Mouse (Mus musculus) midbrain, embryonic 11.5 days (tissue): ENCODE measurements around the gene Ipo13. TPM values are rescaled to one million over a fixed set of nuclear protein-coding genes. Genes with fewer than 3 reads are reported as not detected.

ENCODE experiments used
- ATAC-seq: fragments of 200-750 bp; cut with Nextera tagmentation; 2 replicates; pipeline ENCODE4 v1.8.0; 2017; ENCODE audit warnings: moderate TSS enrichment, moderate library complexity; ENCODE audit not compliant: low FRiP score
- DNase-seq: peaks from one replicate; pipeline ENCODE4 v3.0.0; 2015; ENCODE audit warnings: low spot score; ENCODE audit errors: missing footprints
- H3K27ac ChIP-seq: fragments of 300-500 bp; sonication (generic); 2 replicates; pipeline ENCODE4 v1.5.1; 2014; ENCODE audit warnings: low read depth, low read length
- H3K27me3 ChIP-seq: fragments of 300-500 bp; sonication (generic); 2 replicates; pipeline ENCODE4 v1.6.1; 2014; ENCODE audit warnings: mild to moderate bottlenecking, low read length, moderate library complexity, mixed read lengths; ENCODE audit not compliant: control insufficient read depth, insufficient read depth
- H3K36me3 ChIP-seq: fragments of 300-500 bp; sonication (generic); 2 replicates; pipeline ENCODE4 v1.6.1; 2014; ENCODE audit warnings: mild to moderate bottlenecking, low read length, moderate library complexity, mixed read lengths; ENCODE audit not compliant: control insufficient read depth, insufficient read depth
- H3K4me1 ChIP-seq: fragments of 300-500 bp; sonication (generic); 2 replicates; pipeline ENCODE4 v1.6.1; 2014; ENCODE audit warnings: low read length; ENCODE audit not compliant: control insufficient read depth, insufficient read depth
- H3K4me2 ChIP-seq: fragments of 300-500 bp; sonication (generic); 2 replicates; pipeline ENCODE4 v1.6.1; 2014; ENCODE audit warnings: mild to moderate bottlenecking, moderate library complexity
- H3K4me3 ChIP-seq: fragments of 300-500 bp; sonication (generic); 2 replicates; pipeline ENCODE4 v1.5.1; 2014; ENCODE audit warnings: low read depth, low read length
- H3K9ac ChIP-seq: fragments of 300-500 bp; sonication (generic); 2 replicates; pipeline ENCODE4 v1.6.1; 2014; ENCODE audit warnings: low read length
- H3K9me3 ChIP-seq: fragments of 300-500 bp; sonication (generic); 2 replicates; pipeline ENCODE4 v1.6.1; 2016; ENCODE audit warnings: low read length; ENCODE audit not compliant: control insufficient read depth
- WGBS: fragments of 180-500 bp; shearing (Covaris S2); extraction: QIAGEN DNeasy Blood & Tissue Kit; methylation state at CpG from one replicate; pipeline ENCODE4 v1.1.7; 2014; 5-methylcytosine and 5-hydroxymethylcytosine counted together
- polyA plus RNA-seq: library from polyadenylated mRNA; unstranded; fragments of >200 nt; fragmentation: Nextera tagmentation; extraction: Ambion mirVana; gene quantifications from 2 replicates; pipeline ENCODE4 v1.2.1, GENCODE M21; 2014

Ipo13 gene
- polyA plus RNA-seq, 1 experiment from 2014 or later, result 54.7 TPM

DNA sequence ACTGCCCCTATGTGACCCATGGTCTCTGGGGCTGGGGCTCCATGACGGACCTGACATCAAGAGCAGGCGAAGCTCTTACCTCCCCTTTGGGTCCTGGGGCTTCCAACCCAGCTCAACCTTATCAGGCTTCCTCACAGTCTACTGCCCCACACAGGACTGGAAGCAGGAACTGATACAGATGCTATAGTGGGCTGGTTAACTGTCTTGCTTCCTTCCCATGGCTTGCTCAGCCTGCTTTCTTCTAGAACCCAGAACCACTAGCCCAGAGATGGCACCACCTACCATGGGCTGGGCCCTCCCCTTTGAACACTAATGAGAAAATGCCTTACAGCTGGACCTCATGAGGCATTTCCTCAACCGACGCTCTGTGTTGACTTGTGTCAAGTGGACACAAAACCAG is 2.6 kb upstream of the Ipo13 start:
- H3K36me3 ChIP-seq, result no peaks in the 10 kb centered on the region
- H3K27ac ChIP-seq, result no peak overlapping the region
- ATAC-seq (no peak), DNase-seq (no peak)
- H3K4me3 ChIP-seq, result no peak overlapping the region
- no peak overlapping the region for H3K9ac ChIP-seq
- H3K4me1 ChIP-seq, result peaks cover 17% of the 10 kb centered on the region
- no peak overlapping the region for H3K4me2 ChIP-seq
- no peaks in the 10 kb centered on the region for H3K9me3 ChIP-seq
- WGBS, result 90% methylated on average over 4 of the region's 4 CpGs
- H3K27me3 ChIP-seq, result no peaks in the 10 kb centered on the region

DNA sequence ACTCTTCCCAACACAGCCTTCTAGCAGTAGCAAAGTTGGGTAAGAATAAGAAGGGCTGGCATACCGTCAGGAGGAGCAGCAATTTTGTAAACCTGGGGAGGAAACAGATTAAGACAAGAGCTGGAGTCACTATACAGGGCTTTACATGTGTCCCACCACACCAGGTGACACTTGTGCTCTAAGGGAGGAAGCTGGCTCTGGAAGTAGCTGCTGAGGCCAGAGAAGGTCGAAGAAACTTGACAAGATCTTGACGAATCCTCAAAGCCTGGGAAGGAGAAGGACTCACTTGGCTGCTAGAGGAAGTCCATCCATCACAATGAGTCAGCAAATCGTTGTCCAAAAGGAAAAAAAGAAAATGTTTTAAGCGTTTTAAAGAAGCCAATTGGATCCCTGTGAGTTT is 1.6 kb upstream of the Ipo13 start:
- DNase-seq (no peak), ATAC-seq (no peak)
- Histone ChIP-seq H3K27ac (no peak overlapping the region), H3K4me1 (peaks cover 17% of the 10 kb centered on the region), H3K4me3 (no peak overlapping the region), H3K4me2 (no peak overlapping the region), H3K27me3 (no peaks in the 10 kb centered on the region), H3K36me3 (peaks cover 5% of the 10 kb centered on the region), H3K9ac (no peak overlapping the region), H3K9me3 (no peaks in the 10 kb centered on the region)
- 91% methylated on average over 5 of the region's 5 CpGs for WGBS

DNA sequence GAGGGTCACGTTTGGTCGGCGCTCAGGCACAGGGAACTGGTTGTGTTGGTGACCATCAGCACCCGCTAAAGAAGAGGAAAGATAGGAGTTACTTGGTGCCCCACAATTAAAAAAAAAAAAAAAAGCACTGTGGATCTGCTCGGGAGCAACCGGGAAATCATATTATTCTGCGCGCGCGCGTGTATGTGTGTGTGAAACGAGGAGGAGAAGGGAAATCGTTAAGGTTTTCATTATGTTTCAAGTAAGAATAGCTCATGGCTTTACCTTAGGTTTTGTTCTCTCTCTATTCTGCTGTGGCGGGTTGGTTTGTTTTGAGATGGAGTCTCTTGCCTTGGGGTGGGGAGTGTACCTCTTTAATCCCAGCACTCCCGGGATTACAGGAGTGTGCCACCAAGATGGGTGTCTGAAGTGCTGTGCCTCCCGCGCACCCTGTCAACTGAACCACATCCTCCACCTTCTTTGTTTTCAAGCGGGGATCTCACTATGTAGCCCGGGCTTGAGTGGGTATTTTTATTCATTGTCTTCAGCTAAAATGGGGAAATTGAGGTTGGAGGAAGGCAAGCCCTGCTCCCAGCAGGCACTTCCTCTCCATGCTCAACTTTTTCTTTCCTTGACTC is 798 bp upstream of the Ipo13 start:
- 6% methylated on average over 19 of the region's 19 CpGs for WGBS
- Histone ChIP-seq H3K36me3 (peaks cover 5% of the 10 kb centered on the region), H3K4me1 (peaks cover 17% of the 10 kb centered on the region), H3K9ac (peak overlapping the region; percentile 83), H3K4me3 (peak overlapping the region; percentile 77), H3K27ac (no peak overlapping the region), H3K4me2 (peak overlapping the region; percentile 98), H3K27me3 (no peaks in the 10 kb centered on the region), H3K9me3 (no peaks in the 10 kb centered on the region)
- ATAC-seq (no peak; the same call in 1 of the 2 replicates), DNase-seq (peak; percentile 86)

- H3K36me3 ChIP-seq, result peaks cover 5% of the 10 kb centered on the region
- ATAC-seq (no peak), DNase-seq (no peak)
- no peak overlapping the region for H3K27ac ChIP-seq
- peak overlapping the region; percentile 83 for H3K9ac ChIP-seq
- H3K4me1 ChIP-seq, result peaks cover 20% of the 10 kb centered on the region
- peak overlapping the region; percentile 98 for H3K4me2 ChIP-seq
- H3K9me3 ChIP-seq, result no peaks in the 10 kb centered on the region
- H3K27me3 ChIP-seq, result no peaks in the 10 kb centered on the region
- peak overlapping the region; percentile 77 for H3K4me3 ChIP-seq
- 20% methylated on average over 8 of the region's 8 CpGs for WGBS
Measured at GRCm38 (mm10) chr4:117914031-117914430, 768 bp downstream of the Ipo13 start.

DNA sequence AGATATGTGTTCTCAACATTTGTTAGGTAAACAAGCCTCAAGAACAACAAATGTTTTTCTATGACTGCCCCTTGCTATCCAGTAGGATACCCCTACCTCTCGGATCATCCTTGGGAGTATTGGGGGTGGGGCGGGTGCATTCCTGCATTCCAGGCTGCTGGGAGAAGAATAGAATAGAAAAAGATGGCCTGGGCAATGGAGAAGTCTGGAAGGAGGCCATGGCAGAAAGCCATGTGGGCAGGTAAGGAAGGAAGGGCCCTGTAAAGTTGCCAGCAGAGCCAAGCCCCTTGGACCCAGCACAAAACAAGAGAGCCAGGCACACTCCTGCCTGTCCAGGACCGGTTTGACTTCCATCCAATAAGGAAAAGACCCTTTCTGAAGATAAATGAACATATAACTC is 1.4 kb downstream of the Ipo13 start:
- peaks cover 22% of the 10 kb centered on the region for H3K4me1 ChIP-seq
- no peaks in the 10 kb centered on the region for H3K9me3 ChIP-seq
- no peak for DNase-seq
- peak overlapping the region; percentile 98 for H3K4me2 ChIP-seq
- no peak overlapping the region for H3K27ac ChIP-seq
- no peak overlapping the region; the same call in 1 of the 2 replicates for H3K4me3 ChIP-seq
- no peaks in the 10 kb centered on the region for H3K27me3 ChIP-seq
- no peak overlapping the region; the same call in 1 of the 2 replicates for H3K9ac ChIP-seq
- peaks cover 5% of the 10 kb centered on the region for H3K36me3 ChIP-seq
- no peak for ATAC-seq
- 46% methylated on average over 3 of the region's 3 CpGs for WGBS

GRCm38 (mm10) chr4:117912685-117913273 is 2.0 kb downstream of the Ipo13 start:
- no peak overlapping the region for H3K9ac ChIP-seq
- WGBS, result 76% methylated on average over 7 of the region's 7 CpGs
- no peak for ATAC-seq
- H3K9me3 ChIP-seq, result no peaks in the 10 kb centered on the region
- peaks cover 5% of the 10 kb centered on the region for H3K36me3 ChIP-seq
- DNase-seq, result no peak
- H3K4me3 ChIP-seq, result no peak overlapping the region
- H3K27me3 ChIP-seq, result no peaks in the 10 kb centered on the region
- peaks cover 22% of the 10 kb centered on the region for H3K4me1 ChIP-seq
- no peak overlapping the region for H3K27ac ChIP-seq
- H3K4me2 ChIP-seq, result peak overlapping the region; percentile 98; the same call in 1 of the 2 replicates

DNA sequence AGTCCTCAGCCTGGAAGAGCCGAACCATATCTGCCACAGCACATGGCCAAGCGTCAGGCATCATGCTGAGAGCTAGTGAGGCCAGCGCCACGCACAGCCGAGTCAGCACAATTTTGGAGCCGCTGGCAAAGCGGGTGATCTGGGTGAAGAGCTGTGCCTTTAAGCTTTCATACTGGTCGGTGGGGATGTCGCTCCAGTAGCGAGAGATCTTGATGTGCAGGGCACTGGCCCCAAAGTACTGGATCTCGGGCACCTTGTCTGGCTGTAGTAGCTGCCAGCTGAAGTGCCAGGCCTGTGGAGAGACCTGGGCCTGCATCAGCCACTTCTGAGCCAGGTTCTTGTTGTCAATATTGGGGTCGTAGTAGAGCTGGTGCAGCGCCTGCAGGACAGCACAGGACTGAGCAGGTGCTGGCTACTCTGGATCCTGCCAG is 2.7 kb downstream of the Ipo13 start:
- Histone ChIP-seq H3K27me3 (no peaks in the 10 kb centered on the region), H3K36me3 (peaks cover 5% of the 10 kb centered on the region), H3K4me2 (no peak overlapping the region), H3K9ac (no peak overlapping the region), H3K4me3 (no peak overlapping the region), H3K27ac (no peak overlapping the region), H3K9me3 (no peaks in the 10 kb centered on the region), H3K4me1 (peaks cover 22% of the 10 kb centered on the region)
- ATAC-seq (no peak), DNase-seq (no peak)
- WGBS, result 94% methylated on average over 13 of the region's 13 CpGs

- ATAC-seq (peak; percentile 68; the same call in 1 of the 2 replicates), DNase-seq (no peak)
- Histone ChIP-seq H3K9ac (no peak overlapping the region), H3K4me1 (peaks cover 15% of the 10 kb centered on the region), H3K4me3 (no peak overlapping the region), H3K9me3 (no peaks in the 10 kb centered on the region), H3K4me2 (no peak overlapping the region), H3K27me3 (no peaks in the 10 kb centered on the region), H3K36me3 (peaks cover 14% of the 10 kb centered on the region), H3K27ac (no peak overlapping the region)
- WGBS, result 70% methylated on average over 8 of the region's 8 CpGs
Measured at GRCm38 (mm10) chr4:117908834-117909453, 5.9 kb downstream of the Ipo13 start.

DNA sequence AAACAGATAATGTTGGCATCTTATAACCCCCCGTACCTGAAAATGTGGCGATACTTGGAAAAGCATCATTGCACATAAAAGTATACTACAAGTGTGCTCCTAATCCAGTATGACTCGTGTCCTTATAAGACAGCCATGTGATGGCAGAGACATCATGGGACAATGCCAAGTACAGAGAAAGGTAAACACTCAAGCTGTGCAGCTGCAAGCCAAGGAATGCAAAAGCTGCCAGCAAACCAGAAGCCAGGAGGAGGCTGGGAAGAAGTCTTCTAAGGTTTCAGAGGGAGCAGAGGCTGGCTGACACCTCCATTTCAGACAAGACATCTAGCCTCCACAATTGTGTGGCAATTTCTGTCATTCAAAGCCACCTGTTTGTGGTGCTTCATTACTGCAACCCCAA is 8.6 kb downstream of the Ipo13 start:
- Histone ChIP-seq H3K4me2 (no peak overlapping the region), H3K9ac (no peak overlapping the region), H3K4me1 (peaks cover 5% of the 10 kb centered on the region; the same call in 1 of the 2 replicates), H3K9me3 (no peaks in the 10 kb centered on the region), H3K36me3 (peaks cover 34% of the 10 kb centered on the region), H3K27me3 (no peaks in the 10 kb centered on the region), H3K4me3 (no peak overlapping the region), H3K27ac (no peak overlapping the region)
- no peak for DNase-seq
- 91% methylated on average over 3 of the region's 3 CpGs for WGBS
- no peak for ATAC-seq
